Mouse (Mus musculus) E14TG2a.4 (cell line): Measurements from ENCODE around the gene Tmem52b.

Experiments
- H3K27me3 ChIP-seq: 2 replicates; pipeline ENCODE4 v1.6.1; 2014; ENCODE audit warnings: low read length, control low read depth; ENCODE audit not compliant: insufficient read depth
- H3K36me3 ChIP-seq: 2 replicates; pipeline ENCODE4 v1.6.1; 2014; ENCODE audit warnings: low read length, control low read depth; ENCODE audit not compliant: insufficient read depth
- H3K4me1 ChIP-seq: replicated peaks from 2 replicates; pipeline ENCODE4 v1.6.1; 2014; ENCODE audit warnings: low read depth, low read length, control low read depth
- H3K4me3 ChIP-seq: replicated peaks from 2 replicates; pipeline ENCODE4 v1.5.1; 2014; ENCODE audit warnings: mild to moderate bottlenecking, low read length
- H3K9me3 ChIP-seq: 2 replicates; pipeline ENCODE4 v1.6.1; 2014; ENCODE audit warnings: low read length, control low read depth
- CTCF ChIP-seq: conservative IDR thresholded peaks from 2 replicates; pipeline ENCODE4 v1.5.1; 2014; ENCODE audit warnings: low read length
- NANOG ChIP-seq: IDR thresholded peaks from 2 replicates; pipeline ENCODE4 v1.6.1; 2014; ENCODE audit warnings: borderline replicate concordance, low read length, mixed read lengths
- POU5F1 ChIP-seq: IDR thresholded peaks from 2 replicates; pipeline ENCODE4 v1.6.1; 2014; ENCODE audit warnings: low read length, borderline replicate concordance

The Tmem52b gene

DNA sequence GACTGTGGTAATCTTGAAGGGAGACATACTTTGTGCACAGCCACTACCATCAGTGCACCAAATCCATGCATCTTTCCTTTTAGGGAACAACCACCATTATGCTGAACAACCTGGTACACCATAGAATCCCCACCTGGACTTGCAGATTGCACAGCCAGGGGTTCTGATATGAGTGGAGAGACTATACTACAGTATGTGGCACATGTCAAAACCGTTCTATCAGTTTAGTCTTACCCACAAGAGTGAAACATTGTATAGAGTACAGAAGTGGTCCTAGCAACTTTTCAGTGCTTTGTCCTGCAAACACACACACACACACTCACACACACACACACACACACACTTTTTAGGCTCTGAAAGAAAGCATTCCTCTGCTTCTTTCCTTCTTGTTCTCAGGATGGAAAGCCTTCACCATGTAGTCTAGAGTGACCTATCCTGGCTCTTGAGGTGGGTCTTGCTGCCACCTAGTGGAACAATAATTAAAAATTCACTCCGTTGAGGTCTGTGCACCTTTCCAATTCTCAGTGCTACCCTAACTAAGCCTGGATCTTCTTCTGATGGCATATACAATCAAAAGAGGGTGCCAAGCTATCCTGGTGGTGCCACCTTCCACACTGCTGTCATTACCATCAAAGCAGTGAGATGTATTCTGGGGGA is 5.5 kb downstream of the Tmem52b start:
- 0 out of 2 replicates have a peak, but pooled peaks cover 4% of the 10 kb centered on the region for H3K9me3 ChIP-seq
- H3K4me1 ChIP-seq: no peaks in the 10 kb centered on the region
- no peak overlapping the region for H3K4me3 ChIP-seq
- H3K36me3 ChIP-seq: no peaks in the 10 kb centered on the region
- no peaks in the 10 kb centered on the region for H3K27me3 ChIP-seq
- peak; percentile 28 for TF ChIP-seq CTCF
- no peak for TF ChIP-seq NANOG
- no peak for TF ChIP-seq POU5F1

DNA sequence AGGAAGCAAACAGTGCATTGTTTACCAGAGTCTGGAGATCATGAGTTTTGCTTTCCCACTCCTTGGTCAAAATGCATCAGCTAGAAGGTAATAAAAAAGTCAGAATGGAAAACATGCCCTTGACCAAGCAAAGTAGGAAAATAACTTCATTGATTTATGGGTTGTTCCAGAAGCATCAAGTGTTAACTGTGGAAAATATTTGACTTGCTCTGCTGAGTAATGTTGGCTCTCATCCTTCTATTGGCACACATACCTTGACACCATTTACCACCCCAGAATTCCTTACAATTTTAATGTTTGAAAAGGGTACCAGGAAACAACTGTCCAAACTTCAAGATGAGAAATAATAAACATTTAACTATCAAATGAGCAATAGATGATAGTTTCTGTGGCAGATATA is 13.7 kb downstream of the Tmem52b start:
- Histone ChIP-seq H3K4me1 (no peaks in the 10 kb centered on the region), H3K36me3 (no peaks in the 10 kb centered on the region), H3K4me3 (no peak overlapping the region), H3K9me3 (no peaks in the 10 kb centered on the region), H3K27me3 (no peaks in the 10 kb centered on the region)
- TF ChIP-seq POU5F1: no peak
- no peak for TF ChIP-seq CTCF
- TF ChIP-seq NANOG: no peak

- H3K4me3 ChIP-seq: no peak overlapping the region
- peaks cover 2% of the 10 kb centered on the region; the same call in 1 of the 2 replicates for H3K4me1 ChIP-seq
- H3K27me3 ChIP-seq: no peaks in the 10 kb centered on the region
- no peaks in the 10 kb centered on the region for H3K9me3 ChIP-seq
- TF ChIP-seq CTCF (no peak), POU5F1 (no peak), NANOG (no peak)
- no peaks in the 10 kb centered on the region for H3K36me3 ChIP-seq
Observed at GRCm38 (mm10) chr6:129527416-129527815, 15.1 kb downstream of the Tmem52b start.

DNA sequence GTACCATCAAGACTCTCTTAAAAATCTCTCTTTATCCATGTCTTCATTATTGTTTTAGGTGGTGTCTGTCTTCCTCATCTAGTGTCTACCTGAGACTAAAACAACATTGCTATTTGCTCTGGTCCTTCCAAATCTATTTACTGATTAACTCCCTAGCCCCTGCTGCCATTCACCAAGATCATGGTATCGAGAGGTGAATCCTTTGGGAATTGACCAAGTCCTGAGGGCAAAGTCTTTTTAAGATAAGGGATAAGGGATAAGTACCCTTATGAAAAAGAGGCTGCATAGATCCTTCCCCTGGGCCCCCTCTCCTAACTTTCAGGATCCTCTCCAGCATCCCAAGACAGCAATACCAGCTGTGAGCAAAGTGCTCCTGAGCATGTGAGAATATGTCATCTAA is 17.2 kb downstream of the Tmem52b start:
- H3K4me1 ChIP-seq: peaks cover 14% of the 10 kb centered on the region
- no peaks in the 10 kb centered on the region for H3K27me3 ChIP-seq
- H3K36me3 ChIP-seq: no peaks in the 10 kb centered on the region
- H3K4me3 ChIP-seq: no peak overlapping the region
- TF ChIP-seq POU5F1: no peak
- no peaks in the 10 kb centered on the region for H3K9me3 ChIP-seq

DNA sequence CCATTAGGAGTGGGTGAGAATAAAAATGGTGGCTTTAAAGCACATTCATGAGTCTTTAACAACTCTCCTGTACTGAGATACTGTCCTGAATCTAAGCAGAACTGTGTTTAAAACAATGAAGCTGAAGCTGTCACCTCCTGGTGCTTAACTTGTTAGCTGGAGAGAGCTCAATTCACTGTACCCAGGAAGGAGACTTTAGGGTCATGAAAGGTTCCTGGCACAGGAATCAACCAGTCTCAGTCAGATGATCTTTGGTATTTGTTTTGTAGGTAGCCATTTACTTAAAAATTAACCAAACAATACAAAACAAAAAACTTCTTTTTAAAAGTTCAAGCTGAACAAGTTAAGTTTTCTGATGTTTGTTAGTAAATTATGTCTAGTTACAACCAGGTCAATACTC is 17.9 kb downstream of the Tmem52b start:
- peaks cover 14% of the 10 kb centered on the region for H3K4me1 ChIP-seq
- H3K36me3 ChIP-seq: peaks cover 6% of the 10 kb centered on the region; the same call in 1 of the 2 replicates
- no peak for TF ChIP-seq CTCF
- no peak for TF ChIP-seq POU5F1
- TF ChIP-seq NANOG: no peak
- H3K9me3 ChIP-seq: no peaks in the 10 kb centered on the region
- no peaks in the 10 kb centered on the region for H3K27me3 ChIP-seq
- no peak overlapping the region for H3K4me3 ChIP-seq

GRCm38 (mm10) chr6:129532556-129532941 is 20.2 kb downstream of the Tmem52b start:
- H3K4me1 ChIP-seq: peaks cover 14% of the 10 kb centered on the region
- H3K4me3 ChIP-seq: peak overlapping the region; percentile 84
- no peaks in the 10 kb centered on the region for H3K27me3 ChIP-seq
- no peaks in the 10 kb centered on the region for H3K9me3 ChIP-seq
- TF ChIP-seq NANOG (no peak), CTCF (no peak), POU5F1 (no peak)
- peaks cover 14% of the 10 kb centered on the region; the same call in 1 of the 2 replicates for H3K36me3 ChIP-seq

GRCm38 (mm10) chr6:129532942-129533860 is 20.8 kb downstream of the Tmem52b start, which contains the start of gene Gabarapl1:
Gabarapl1 (plus strand) TSS chr6:129533160.
- H3K36me3 ChIP-seq: peaks cover 21% of the 10 kb centered on the region
- H3K27me3 ChIP-seq: no peaks in the 10 kb centered on the region
- no peaks in the 10 kb centered on the region for H3K9me3 ChIP-seq
- peak within 1 kb of the TSS; percentile 84 for H3K4me3 ChIP-seq
- H3K4me1 ChIP-seq: peaks cover 14% of the 10 kb centered on the region
- TF ChIP-seq NANOG (no peak), CTCF (no peak), POU5F1 (no peak)

DNA sequence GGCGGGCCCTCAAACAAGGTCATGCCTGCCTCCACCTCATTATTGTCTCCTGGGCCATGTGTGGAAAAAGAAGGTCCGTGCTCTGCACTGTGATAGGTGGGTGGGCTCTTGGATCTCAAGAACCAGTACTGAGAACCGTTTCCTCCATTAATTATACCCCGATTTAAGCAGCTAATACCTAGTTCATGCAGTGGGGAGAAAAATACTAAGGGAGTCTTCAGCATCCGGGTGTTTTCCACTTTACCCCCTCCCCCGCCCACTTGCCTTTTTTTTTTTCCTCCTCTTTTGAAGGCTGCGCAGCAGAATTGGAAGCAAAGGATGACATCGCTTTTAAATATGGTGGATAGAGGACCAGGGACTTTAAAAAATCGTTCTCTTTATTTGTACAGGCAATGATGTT is 21.7 kb downstream of the Tmem52b start:
- TF ChIP-seq NANOG (no peak), POU5F1 (no peak), CTCF (no peak)
- Histone ChIP-seq H3K9me3 (no peaks in the 10 kb centered on the region), H3K4me1 (peaks cover 14% of the 10 kb centered on the region), H3K36me3 (peaks cover 29% of the 10 kb centered on the region), H3K27me3 (no peaks in the 10 kb centered on the region), H3K4me3 (peak overlapping the region; percentile 84)
